Mouse (Mus musculus) gastrocnemius, postnatal 36 days (tissue): Measurements from ENCODE around the gene AU021092. TPM values are rescaled to one million over a fixed set of nuclear protein-coding genes. Genes with fewer than 3 reads are reported as not detected.

ENCODE experiments used
- microRNA-seq, 2 experiments: library from miRNA; unstranded; fragments of <30 nt; microRNA quantifications; one replicate each; pipeline ENCODE4 v1.2.0; 2021
- total RNA-seq, 2 experiments: library from RNA; stranded (reverse); gene quantifications; 2 replicates each; pipeline ENCODE4 v1.2.3; 2021

Gene AU021092
- total RNA-seq, 2 experiments from 2014 or later: 3.7 to 4.5 TPM

Small RNAs within 50 kb of the gene (microRNA-seq; reads per million reads assigned to microRNA genes)
- gene Gm23689 (0 reads per million in 2 experiments), gene Gm26095 (0 reads per million in 2 experiments), gene Mir6364 (0 reads per million in 2 experiments)

Other genes with a start within 250 kb of the AU021092 start
- gene Sept12, start 224.4 kb downstream of the AU021092 start, total RNA-seq: not detected
- gene Smim22, start 215.0 kb downstream of the AU021092 start, total RNA-seq: not detected
- 1 to 10 TPM; 4.8 to 7.0 TPM for gene Rogdi, start 208.7 kb downstream of the AU021092 start, total RNA-seq
- 10 to 100 TPM; 31.5 to 31.9 TPM for gene Glyr1, start 172.4 kb downstream of the AU021092 start, total RNA-seq
- 10 to 100 TPM; 22.6 to 23.5 TPM for gene Ubn1, start 172.2 kb downstream of the AU021092 start, total RNA-seq
- gene Ppl, start 89.9 kb downstream of the AU021092 start, total RNA-seq: 1 to 10 TPM; 2.0 to 2.9 TPM
- 10 to 100 TPM in 1 of 2 experiments, 1 to 10 TPM in 1; 9.5 to 10.3 TPM for gene Sec14l5, start 75.2 kb downstream of the AU021092 start, total RNA-seq
- 1 to 10 TPM; 6.5 to 6.7 TPM for gene Nagpa, start 18.3 kb downstream of the AU021092 start, total RNA-seq
- 1 to 10 TPM; 8.6 to 9.8 TPM for gene Alg1, start 11.3 kb upstream of the AU021092 start, total RNA-seq
- gene Eef2kmt, start 33.7 kb upstream of the AU021092 start, total RNA-seq: 1 to 10 TPM; 6.3 to 6.8 TPM